Mouse (Mus musculus): ENCODE results near the gene Cct8.

DNA sequence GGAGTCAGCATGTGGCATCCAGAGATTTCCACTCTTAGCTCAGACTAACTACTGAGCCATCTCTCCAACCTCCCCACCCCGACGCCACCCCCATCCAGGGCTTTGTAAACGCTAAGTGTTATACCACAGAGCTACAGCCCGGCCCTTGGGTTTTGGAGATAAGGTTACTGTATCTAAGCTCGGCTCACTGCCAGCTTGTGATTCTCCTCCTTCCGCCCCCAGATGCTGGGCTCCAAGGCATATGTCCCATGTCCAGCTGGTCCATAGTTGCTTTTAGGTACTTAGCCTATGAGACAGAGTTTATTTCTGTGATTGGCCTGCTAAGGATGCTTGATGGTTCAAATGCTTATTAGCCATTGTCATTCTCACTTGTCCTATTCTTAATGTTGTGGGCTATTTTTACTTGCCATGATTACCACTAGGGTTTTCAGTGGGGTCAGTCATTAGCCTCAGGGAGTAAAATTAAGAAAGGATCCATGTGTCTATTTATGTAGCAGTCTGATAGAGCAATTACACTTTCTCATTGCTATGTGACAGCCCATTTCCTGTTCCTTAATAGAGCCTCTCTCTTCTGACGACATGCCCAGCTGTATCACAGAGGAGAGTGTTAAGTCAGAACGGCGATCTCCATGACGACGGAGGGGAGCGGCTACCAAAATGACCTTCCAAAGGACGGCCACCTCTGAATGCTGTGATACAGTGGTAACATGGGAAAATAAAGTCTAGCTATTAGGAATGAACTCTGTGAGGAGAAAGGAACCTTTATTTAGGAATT is 5.8 kb upstream of the Cct8 start:
- no peak for TF ChIP-seq CTCF (IDR thresholded peaks at IDR 0.05; ENCODE audit: control insufficient read depth, insufficient read depth, low read length)
- no peak for TF ChIP-seq POLR2A (IDR thresholded peaks at IDR 0.05; ENCODE audit: borderline replicate concordance, control insufficient read depth, low read depth, low read length)

Data from bone marrow, adult 2 months (tissue).